Comparison of ENCODE assay signal across 11 mouse cellular contexts in genomic region chr4:62590878-62591277, GRCm38 (mm10). TPM values are rescaled to one million over a fixed set of nuclear protein-coding genes. Genes with fewer than 3 reads are reported as not detected.
DNase-seq lines count a peak whose midpoint lies in the region; ATAC-seq lines count a peak whose summit lies in the region.
"Had no signal": no experiment of that assay in that cellular context is flagged by ENCODE, and none has a peak within 500 bp of the region (broad histone marks: within the 10 kb centered on the region; RNA-seq: fewer than 3 reads in every experiment).

No protein-coding gene starts in this region.

- peaks cover 52% of the 10 kb centered on the region for H3K27me3 ChIP-seq in heart, embryonic 14.5 days (ENCODE audit: control insufficient read depth, insufficient read depth, low read length)
- no peaks in the 10 kb centered on the region for H3K27me3 ChIP-seq in midbrain, embryonic 15.5 days (replicated peaks)
- no peaks in the 10 kb centered on the region for H3K27me3 ChIP-seq in midbrain, embryonic 13.5 days
- H3K27me3 ChIP-seq in forebrain, embryonic 16.5 days (replicated peaks; ENCODE audit: control insufficient read depth, insufficient read depth, low read length): no peaks in the 10 kb centered on the region
- H3K27me3 ChIP-seq in stomach, embryonic 15.5 days (replicated peaks): no peaks in the 10 kb centered on the region

- H3K27ac ChIP-seq in heart, embryonic 14.5 days (replicated peaks in 1 of 2; ENCODE audit: control insufficient read depth in 1 of 2, insufficient read depth in 1 of 2, low read depth in 2 of 2, low read length in 2 of 2): peak overlapping the region; percentile 75
- H3K27ac ChIP-seq in midbrain, embryonic 15.5 days: 0 out of 2 replicates have a peak overlapping the region, but pooled peaks have one; percentile 38
- H3K27ac ChIP-seq in midbrain, embryonic 13.5 days: no peak overlapping the region
- H3K27ac ChIP-seq in forebrain, embryonic 16.5 days (ENCODE audit: low read length): peak overlapping the region; percentile 24; the same call in 1 of the 2 replicates
- peak overlapping the region; percentile 77 for H3K27ac ChIP-seq in stomach, embryonic 15.5 days
- H3K27ac ChIP-seq: kidney, postnatal 0 days; macrophage had no signal

- intact Hi-C loops in heart, postnatal 25 days (cut with DNase I): no loop called here

- DNase-seq in heart, postnatal 25 days (ENCODE audit: low spot score): no peak
- no peak for DNase-seq in layer of hippocampus, adult 11-12 months (ENCODE audit: low spot score)
- DNase-seq: cerebellum, adult 9-10 months had no signal

- no peaks in the 10 kb centered on the region for H3K9me3 ChIP-seq in heart, embryonic 14.5 days (ENCODE audit: control insufficient read depth, low read length)
- H3K9me3 ChIP-seq in midbrain, embryonic 15.5 days: no peaks in the 10 kb centered on the region
- H3K9me3 ChIP-seq in midbrain, embryonic 13.5 days: no peaks in the 10 kb centered on the region
- H3K9me3 ChIP-seq in forebrain, embryonic 16.5 days (ENCODE audit: control insufficient read depth, low read length): no peaks in the 10 kb centered on the region
- no peaks in the 10 kb centered on the region for H3K9me3 ChIP-seq in stomach, embryonic 15.5 days

- H3K9ac ChIP-seq in heart, embryonic 14.5 days (ENCODE audit: low read length): no peak overlapping the region
- no peak overlapping the region for H3K9ac ChIP-seq in midbrain, embryonic 15.5 days
- H3K9ac ChIP-seq in midbrain, embryonic 13.5 days (replicated peaks): no peak overlapping the region
- no peak overlapping the region for H3K9ac ChIP-seq in forebrain, embryonic 16.5 days (replicated peaks; ENCODE audit: low read depth, low read length)
- no peak overlapping the region for H3K9ac ChIP-seq in stomach, embryonic 15.5 days

- no peak overlapping the region for H3K4me2 ChIP-seq in heart, embryonic 14.5 days (ENCODE audit: low read length)
- no peak overlapping the region for H3K4me2 ChIP-seq in midbrain, embryonic 15.5 days
- H3K4me2 ChIP-seq in midbrain, embryonic 13.5 days (replicated peaks): no peak overlapping the region
- no peak overlapping the region for H3K4me2 ChIP-seq in forebrain, embryonic 16.5 days (ENCODE audit: low read length)
- no peak overlapping the region for H3K4me2 ChIP-seq in stomach, embryonic 15.5 days
- H3K4me2 ChIP-seq: liver, embryonic 11.5 days had no signal

- ATAC-seq in heart, embryonic 14.5 days (ENCODE audit: insufficient number of reproducible peaks, insufficient read depth, low FRiP score, low read depth): no peak
- no peak for ATAC-seq in midbrain, embryonic 15.5 days (replicated peaks)
- no peak for ATAC-seq in midbrain, embryonic 13.5 days
- peak; percentile 50; the same call in 1 of the 2 replicates for ATAC-seq in forebrain, embryonic 16.5 days
- ATAC-seq in stomach, embryonic 15.5 days (ENCODE audit: insufficient read depth, low FRiP score, low read depth): no peak

- WGBS in heart, embryonic 14.5 days: 60% methylated on average over 1 of the region's 1 CpGs
- 79% methylated on average over 1 of the region's 1 CpGs for WGBS in midbrain, embryonic 15.5 days
- 86% methylated on average over 1 of the region's 1 CpGs for WGBS in midbrain, embryonic 13.5 days
- 74% methylated on average over 1 of the region's 1 CpGs for WGBS in forebrain, embryonic 16.5 days
- WGBS in stomach, embryonic 15.5 days: 54% methylated on average over 1 of the region's 1 CpGs

- peaks cover 3 to 10% of the 10 kb centered on the region in 2 experiments for H3K4me1 ChIP-seq in heart, embryonic 14.5 days (ENCODE audit: control insufficient read depth in 2 of 2, insufficient read depth in 2 of 2, low read length in 2 of 2)
- peaks cover 9% of the 10 kb centered on the region for H3K4me1 ChIP-seq in midbrain, embryonic 15.5 days
- peaks cover 20% of the 10 kb centered on the region for H3K4me1 ChIP-seq in midbrain, embryonic 13.5 days (replicated peaks)
- peaks cover 10% of the 10 kb centered on the region; the same call in 1 of the 2 replicates for H3K4me1 ChIP-seq in forebrain, embryonic 16.5 days (replicated peaks; ENCODE audit: control insufficient read depth, insufficient read depth, low read length)
- peaks cover 7% of the 10 kb centered on the region for H3K4me1 ChIP-seq in stomach, embryonic 15.5 days

- no peaks in the 10 kb centered on the region for H3K36me3 ChIP-seq in heart, embryonic 14.5 days (ENCODE audit: control insufficient read depth, insufficient read depth, low read length)
- no peaks in the 10 kb centered on the region for H3K36me3 ChIP-seq in midbrain, embryonic 15.5 days (replicated peaks)
- H3K36me3 ChIP-seq in midbrain, embryonic 13.5 days: no peaks in the 10 kb centered on the region
- H3K36me3 ChIP-seq in forebrain, embryonic 16.5 days (ENCODE audit: control insufficient read depth, insufficient read depth): no peaks in the 10 kb centered on the region
- H3K36me3 ChIP-seq in stomach, embryonic 15.5 days: no peaks in the 10 kb centered on the region

- no peak overlapping the region for H3K4me3 ChIP-seq in heart, embryonic 14.5 days (ENCODE audit: control insufficient read depth in 1 of 2, insufficient read depth in 1 of 2, low read depth in 1 of 2, low read length in 2 of 2)
- no peak overlapping the region for H3K4me3 ChIP-seq in midbrain, embryonic 15.5 days
- no peak overlapping the region for H3K4me3 ChIP-seq in midbrain, embryonic 13.5 days (replicated peaks)
- no peak overlapping the region for H3K4me3 ChIP-seq in forebrain, embryonic 16.5 days (replicated peaks; ENCODE audit: low read length)
- no peak overlapping the region for H3K4me3 ChIP-seq in stomach, embryonic 15.5 days (replicated peaks)

RNA-seq across cellular contexts. Expression of gene Rgs3, which starts 31.2 kb away (rescaled TPM):
- 58.9 and 70.4 TPM in 2 replicates for polyA plus RNA-seq in heart, embryonic 14.5 days (2014; fragmentation: Nextera tagmentation; extraction: Ambion mirVana)
- total RNA-seq in heart, postnatal 25 days (2021): 10 to 100 TPM; 27.9 to 31.2 TPM
- 76.6 and 80.1 TPM in 2 replicates for polyA plus RNA-seq in midbrain, embryonic 15.5 days (2015; fragmentation: Nextera tagmentation; extraction: Ambion mirVana)
- polyA plus RNA-seq in midbrain, embryonic 13.5 days (2015; fragmentation: Nextera tagmentation; extraction: Ambion mirVana): 65.9 and 70.0 TPM in 2 replicates
- polyA plus RNA-seq in forebrain, embryonic 16.5 days (2015; fragmentation: Nextera tagmentation; extraction: Ambion mirVana): 44.8 and 50.4 TPM in 2 replicates
- 46.8 and 48.0 TPM in 2 replicates for polyA plus RNA-seq in stomach, embryonic 15.5 days (2015; fragmentation: Nextera tagmentation; extraction: Ambion mirVana)
